ENCODE assay signal across 21 mouse cellular contexts in genomic region chr2:103572354-103572753, GRCm38 (mm10). TPM values are rescaled to one million over a fixed set of nuclear protein-coding genes. Genes with fewer than 3 reads are reported as not detected.
DNase-seq lines count a peak whose midpoint lies in the region; ATAC-seq lines count a peak whose summit lies in the region.
"Had no signal": no experiment of that assay in that cellular context is flagged by ENCODE, and none has a peak within 500 bp of the region (broad histone marks: within the 10 kb centered on the region; RNA-seq: fewer than 3 reads in every experiment).

No protein-coding gene starts in this region.

- H3K9me3 ChIP-seq in forebrain, embryonic 13.5 days (replicated peaks): no peaks in the 10 kb centered on the region
- H3K9me3 ChIP-seq in forebrain, embryonic 10.5 days: no peaks in the 10 kb centered on the region
- no peaks in the 10 kb centered on the region for H3K9me3 ChIP-seq in forebrain, embryonic 14.5 days (replicated peaks; ENCODE audit: control insufficient read depth, low read length)
- H3K9me3 ChIP-seq in liver, embryonic 15.5 days (replicated peaks): no peaks in the 10 kb centered on the region
- H3K9me3 ChIP-seq: embryonic facial prominence, embryonic 15.5 days; limb, embryonic 10.5 days; midbrain, embryonic 10.5 days had no signal

- H3K4me1 ChIP-seq in forebrain, embryonic 13.5 days: peaks cover 47% of the 10 kb centered on the region
- peaks cover 53% of the 10 kb centered on the region for H3K4me1 ChIP-seq in forebrain, embryonic 10.5 days
- H3K4me1 ChIP-seq in forebrain, embryonic 14.5 days (ENCODE audit: control insufficient read depth, insufficient read depth, low read length): peaks cover 19% of the 10 kb centered on the region
- peaks cover 34% of the 10 kb centered on the region for H3K4me1 ChIP-seq in liver, embryonic 15.5 days (replicated peaks)

- no peaks in the 10 kb centered on the region for H3K27me3 ChIP-seq in forebrain, embryonic 13.5 days
- H3K27me3 ChIP-seq in forebrain, embryonic 10.5 days (ENCODE audit: poor library complexity, severe bottlenecking): peaks cover 46% of the 10 kb centered on the region
- H3K27me3 ChIP-seq in forebrain, embryonic 14.5 days (replicated peaks; ENCODE audit: control insufficient read depth, insufficient read depth, low read length): no peaks in the 10 kb centered on the region
- H3K27me3 ChIP-seq in liver, embryonic 15.5 days: peaks cover 50% of the 10 kb centered on the region
- H3K27me3 ChIP-seq: embryonic facial prominence, embryonic 15.5 days had no signal

- H3K27ac ChIP-seq in forebrain, embryonic 13.5 days: no peak overlapping the region
- no peak overlapping the region for H3K27ac ChIP-seq in forebrain, embryonic 10.5 days
- no peak overlapping the region for H3K27ac ChIP-seq in forebrain, embryonic 14.5 days (ENCODE audit: low read depth, low read length)
- H3K27ac ChIP-seq in liver, embryonic 15.5 days (replicated peaks): no peak overlapping the region
- H3K27ac ChIP-seq: embryonic facial prominence, embryonic 15.5 days; heart, adult 2 months; hindbrain, embryonic 14.5 days; limb, embryonic 10.5 days; macrophage; midbrain, embryonic 10.5 days had no signal

- ATAC-seq in forebrain, embryonic 13.5 days: peak; percentile 66; the same call in 1 of the 2 replicates
- ATAC-seq in forebrain, embryonic 14.5 days: peak; percentile 67
- ATAC-seq in liver, embryonic 15.5 days (ENCODE audit: insufficient read depth): peak; percentile 66; the same call in 1 of the 2 replicates
- ATAC-seq: CD4-positive, CD25-positive, alpha-beta regulatory T cell, adult 4 months; lung, postnatal 0 days had no signal

- H3K4me2 ChIP-seq in forebrain, embryonic 13.5 days: no peak overlapping the region
- no peak overlapping the region for H3K4me2 ChIP-seq in forebrain, embryonic 14.5 days (ENCODE audit: low read length)
- H3K4me2 ChIP-seq in liver, embryonic 15.5 days: peak overlapping the region; percentile 23
- H3K4me2 ChIP-seq: embryonic facial prominence, embryonic 15.5 days; hindbrain, embryonic 14.5 days had no signal

- WGBS in forebrain, embryonic 13.5 days: 34% methylated on average over 2 of the region's 2 CpGs
- 55% methylated on average over 2 of the region's 2 CpGs for WGBS in forebrain, embryonic 10.5 days
- 24% methylated on average over 2 of the region's 2 CpGs for WGBS in forebrain, embryonic 14.5 days
- 68% methylated on average over 2 of the region's 2 CpGs for WGBS in liver, embryonic 15.5 days (ENCODE audit: insufficient replicate concordance)

- H3K9ac ChIP-seq in forebrain, embryonic 13.5 days: no peak overlapping the region
- no peak overlapping the region for H3K9ac ChIP-seq in forebrain, embryonic 14.5 days (ENCODE audit: low read length)
- H3K9ac ChIP-seq in liver, embryonic 15.5 days: no peak overlapping the region
- H3K9ac ChIP-seq: embryonic facial prominence, embryonic 15.5 days; hindbrain, embryonic 14.5 days had no signal

- H3K36me3 ChIP-seq in forebrain, embryonic 13.5 days (ENCODE audit: poor library complexity, severe bottlenecking): no peaks in the 10 kb centered on the region
- H3K36me3 ChIP-seq in forebrain, embryonic 10.5 days (replicated peaks): no peaks in the 10 kb centered on the region
- H3K36me3 ChIP-seq in forebrain, embryonic 14.5 days (ENCODE audit: control insufficient read depth, insufficient read depth, low read length): no peaks in the 10 kb centered on the region
- no peaks in the 10 kb centered on the region for H3K36me3 ChIP-seq in liver, embryonic 15.5 days (replicated peaks)
- H3K36me3 ChIP-seq: embryonic facial prominence, embryonic 15.5 days; limb, embryonic 10.5 days; midbrain, embryonic 10.5 days had no signal

- no peak overlapping the region for H3K4me3 ChIP-seq in forebrain, embryonic 13.5 days
- no peak overlapping the region for H3K4me3 ChIP-seq in forebrain, embryonic 10.5 days
- H3K4me3 ChIP-seq in forebrain, embryonic 14.5 days (ENCODE audit: low read depth, low read length): no peak overlapping the region
- no peak overlapping the region for H3K4me3 ChIP-seq in liver, embryonic 15.5 days (replicated peaks)
- H3K4me3 ChIP-seq: embryonic facial prominence, embryonic 15.5 days; heart, adult 2 months; limb, embryonic 10.5 days; midbrain, embryonic 10.5 days had no signal

- DNase-seq in forebrain, embryonic 10.5 days (ENCODE audit: extremely low spot score, low spot score): no peak
- DNase-seq in kidney, adult 9 months: peak; percentile 84
- no peak for DNase-seq in kidney, postnatal 10 days
- peak; percentile 74 for DNase-seq in forebrain, embryonic 14.5 days (ENCODE audit: low spot score)
- DNase-seq in thymus, postnatal 4 days: no peak
- no peak for DNase-seq in frontal cortex, postnatal 10 days (ENCODE audit: low spot score in 2 of 2)
- DNase-seq: adrenal gland, postnatal 36 days; cerebellum, adult 11 months; cerebellum, adult 9-11 months; gastrocnemius, postnatal 36 days; heart, adult 2 months; heart, postnatal 36 days had no signal

RNA-seq across cellular contexts. Expression of gene Abtb2, which starts 6.2 kb away (rescaled TPM):
- polyA plus RNA-seq in forebrain, embryonic 13.5 days (2015; fragmentation: Nextera tagmentation; extraction: Ambion mirVana): 6.9 and 8.3 TPM in 2 replicates
- polyA plus RNA-seq in forebrain, embryonic 10.5 days (2016; fragmentation: Nextera tagmentation; extraction: Ambion mirVana): 11.5 and 12.9 TPM in 2 replicates
- 3.8 and 5.9 TPM in 2 replicates for polyA plus RNA-seq in forebrain, embryonic 14.5 days (2014; fragmentation: Nextera tagmentation; extraction: Ambion mirVana)
- polyA plus RNA-seq in liver, embryonic 15.5 days (2015; fragmentation: Nextera tagmentation; extraction: Ambion mirVana): 2.9 and 3.4 TPM in 2 replicates

Comparison
In these comparisons a context has a peak if more than half of its experiments do, and no peak if none do; other contexts are left out.
1. DNase-seq: peak in kidney, adult 9 months (single experiment) and forebrain, embryonic 14.5 days (single experiment); none in forebrain, embryonic 10.5 days (single experiment), kidney, postnatal 10 days (single experiment), thymus, postnatal 4 days (single experiment) and frontal cortex, postnatal 10 days (0 of 2).
2. Peak in every context shown above with its lines, with median percentiles within 50 percentile points of each other: ATAC-seq.